Mouse (Mus musculus): Measurements from ENCODE around the gene Xpo5. TPM values are rescaled to one million over a fixed set of nuclear protein-coding genes. Genes with fewer than 3 reads are reported as not detected.

Gene Xpo5
- 51.0 and 55.9 TPM in 2 replicates for polyA plus RNA-seq (2012; rRNA removed)

DNA sequence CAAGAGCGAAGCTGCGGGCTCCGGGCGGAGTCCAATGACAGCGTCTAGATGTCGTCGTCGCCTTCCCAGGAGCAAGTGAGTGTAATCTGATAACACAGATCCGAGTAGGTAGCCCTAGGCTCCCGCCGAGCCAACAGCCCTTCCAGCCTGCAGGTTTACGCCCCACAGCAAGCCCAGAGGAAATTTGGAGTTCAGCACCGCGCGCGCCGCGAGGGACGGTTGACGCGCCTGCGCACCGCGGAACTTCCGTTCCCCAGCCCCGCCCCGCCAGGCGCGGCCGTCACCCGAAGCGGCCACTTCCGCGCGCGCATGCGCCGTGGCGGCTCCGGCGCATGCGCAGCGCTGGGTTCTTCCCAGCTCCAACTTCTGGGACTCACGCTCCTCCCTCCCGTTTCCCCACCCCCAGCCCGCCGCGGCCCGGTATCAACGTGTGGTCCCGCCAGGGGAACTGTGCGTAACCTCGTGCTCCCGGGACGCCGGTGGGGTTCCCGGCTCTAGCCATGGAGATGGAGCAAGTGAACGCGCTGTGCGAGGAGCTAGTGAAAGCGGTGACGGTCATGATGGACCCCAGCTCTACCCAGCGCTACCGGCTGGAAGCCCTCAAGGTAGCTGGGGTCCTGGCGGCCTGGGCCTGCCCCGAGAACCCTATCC, at the start of gene Xpo5, which contains the start of gene Polh:
Gene Xpo5, plus strand, starts transcription at position 362 of the 651 bp plus-strand sequence.
Gene Polh, minus strand, starts transcription at position 225 of the 651 bp plus-strand sequence.

GRCm38 (mm10) chr17:46152847-46153782, 49.5 kb upstream of the Xpo5 start, which contains the start of gene Mad2l1bp:
TSS of gene Mad2l1bp (minus strand) at chr17:46153553.

DNA sequence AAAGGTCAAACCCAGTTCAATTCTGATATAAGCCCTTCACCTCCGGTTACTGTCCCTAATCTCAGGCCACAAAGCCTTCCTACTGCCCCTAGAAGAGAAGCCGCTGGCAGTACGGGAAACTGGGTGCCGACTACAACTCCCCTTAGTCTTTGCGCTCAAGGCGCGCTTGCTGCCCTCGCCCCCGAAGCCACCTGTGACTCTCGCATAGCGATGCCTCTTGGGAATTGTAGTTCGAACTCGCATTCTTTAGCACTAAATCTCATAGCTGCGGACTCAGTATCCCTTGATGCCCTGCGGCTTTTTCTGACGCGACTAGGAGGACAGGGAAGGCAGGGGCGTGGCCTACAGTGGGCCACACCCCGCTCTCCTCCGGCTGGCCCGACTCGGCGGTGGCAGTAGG, 41.9 kb upstream of the Xpo5 start, which contains the start of gene Gtpbp2:
Gene Gtpbp2, plus strand, starts transcription at position 347 of the 400 bp plus-strand sequence.

DNA sequence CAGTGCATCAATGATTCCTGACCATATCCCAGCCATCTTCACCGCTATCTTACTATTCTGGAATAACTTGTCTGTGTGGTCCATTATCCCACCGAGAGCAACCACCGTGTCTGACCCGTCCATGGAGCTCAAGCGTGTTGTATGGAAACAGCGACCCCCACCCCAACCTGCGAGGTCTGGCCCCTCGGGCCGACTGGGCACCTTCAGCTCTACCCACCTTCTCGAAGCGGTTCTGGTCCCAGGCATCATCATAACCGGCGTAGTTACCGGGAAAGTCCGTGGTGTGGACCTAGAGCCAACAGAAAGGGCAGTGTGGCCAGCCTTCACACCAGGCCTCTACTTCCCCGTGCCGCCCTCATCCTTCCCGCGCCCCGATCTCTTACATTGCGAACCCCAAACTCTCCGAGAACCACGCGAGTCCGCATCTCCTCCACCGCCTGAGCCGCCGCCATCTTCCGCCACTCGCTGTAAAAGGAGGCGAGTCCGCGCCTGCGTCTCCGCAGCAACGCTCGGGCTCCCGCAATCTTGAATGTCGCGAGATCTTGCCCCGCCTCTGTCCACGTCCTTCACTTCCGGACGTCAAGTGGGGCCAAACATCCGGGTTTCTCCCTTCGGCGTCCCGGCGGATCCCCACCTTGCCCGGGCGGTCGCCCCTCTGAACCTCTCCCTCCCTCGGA, 45.1 kb downstream of the Xpo5 start, which contains the start of the genes Polr1c and Yipf3:
Gene Polr1c, minus strand, starts transcription at position 543 of the 677 bp plus-strand sequence.
Gene Yipf3, plus strand, starts transcription at position 569 of the 677 bp plus-strand sequence.

GRCm38 (mm10) chr17:46253452-46254084, 51.0 kb downstream of the Xpo5 start, which contains the start of gene Lrrc73:
TSS of gene Lrrc73 (plus strand) at chr17:46253531.

GRCm38 (mm10) chr17:46282483-46283123, 80.0 kb downstream of the Xpo5 start, which contains the start of gene Tjap1:
TSS of gene Tjap1 (minus strand) at chr17:46283026.

Other genes with a start within 250 kb of the Xpo5 start
- 205 and 227 TPM in 2 replicates for gene Vegfa, start 170.4 kb upstream of the Xpo5 start, polyA plus RNA-seq (2012; rRNA removed)
- gene Mrps18a, start 91.8 kb upstream of the Xpo5 start, polyA plus RNA-seq (2012; rRNA removed): 92.3 and 96.9 TPM in 2 replicates
- 26.1 and 26.4 TPM in 2 replicates for gene Rsph9, start 58.6 kb upstream of the Xpo5 start, polyA plus RNA-seq (2012; rRNA removed)
- 21.7 and 23.9 TPM in 2 replicates for gene Mad2l1bp, start 49.2 kb upstream of the Xpo5 start, polyA plus RNA-seq (2012; rRNA removed)
- 186 and 196 TPM in 2 replicates for gene Gtpbp2, start 41.8 kb upstream of the Xpo5 start, polyA plus RNA-seq (2012; rRNA removed)
- gene Polh, start 137 bp upstream of the Xpo5 start, polyA plus RNA-seq (2012; rRNA removed): 11.3 and 12.0 TPM in 2 replicates
- gene Polr1c, start 45.3 kb downstream of the Xpo5 start, polyA plus RNA-seq (2012; rRNA removed): 120 and 123 TPM in 2 replicates
- 68.1 and 81.0 TPM in 2 replicates for gene Yipf3, start 45.3 kb downstream of the Xpo5 start, polyA plus RNA-seq (2012; rRNA removed)
- gene Lrrc73, start 50.7 kb downstream of the Xpo5 start, polyA plus RNA-seq (2012; rRNA removed): 20.0 and 20.2 TPM in 2 replicates
- gene Tjap1, start 80.2 kb downstream of the Xpo5 start, polyA plus RNA-seq (2012; rRNA removed): 76.4 and 83.6 TPM in 2 replicates
- 74.5 and 85.0 TPM in 2 replicates for gene Dlk2, start 94.6 kb downstream of the Xpo5 start, polyA plus RNA-seq (2012; rRNA removed)
- 16.7 and 17.0 TPM in 2 replicates for gene Abcc10, start 125.6 kb downstream of the Xpo5 start, polyA plus RNA-seq (2012; rRNA removed)
- 36.2 and 37.2 TPM in 2 replicates for gene Zfp318, start 180.9 kb downstream of the Xpo5 start, polyA plus RNA-seq (2012; rRNA removed)
- gene Crip3, start 226.1 kb downstream of the Xpo5 start, polyA plus RNA-seq (2012; rRNA removed): 7.2 and 8.6 TPM in 2 replicates
- 0.14 and 0.15 TPM in 2 replicates for gene Slc22a7, start 235.7 kb downstream of the Xpo5 start, polyA plus RNA-seq (2012; rRNA removed)